Mouse (Mus musculus) limb, embryonic 12.5 days (tissue): ENCODE data around the gene Auh. TPM values are rescaled to one million over a fixed set of nuclear protein-coding genes. Genes with fewer than 3 reads are reported as not detected.

ENCODE experiments used
- ATAC-seq: fragments of 200-750 bp; cut with Nextera tagmentation; 2 replicates; pipeline ENCODE4 v1.8.0; 2017; ENCODE audit warnings: low read depth, moderate TSS enrichment; ENCODE audit not compliant: insufficient number of reproducible peaks, insufficient read depth, low FRiP score, low TSS enrichment
- H3K27ac ChIP-seq: fragments of 300-500 bp; sonication (generic); 2 replicates; pipeline ENCODE4 v1.5.1; 2016; ENCODE audit warnings: mild to moderate bottlenecking, moderate library complexity
- H3K27me3 ChIP-seq: fragments of 300-500 bp; sonication (generic); 2 replicates; pipeline ENCODE4 v1.6.1; 2016; ENCODE audit warnings: mild to moderate bottlenecking, moderate library complexity
- H3K36me3 ChIP-seq: fragments of 300-500 bp; sonication (generic); 2 replicates; pipeline ENCODE4 v1.6.1; 2016; ENCODE audit warnings: mild to moderate bottlenecking, moderate library complexity
- H3K4me1 ChIP-seq: fragments of 300-500 bp; sonication (generic); replicated peaks from 2 replicates; pipeline ENCODE4 v1.6.1; 2016
- H3K4me2 ChIP-seq: fragments of 300-500 bp; sonication (generic); 2 replicates; pipeline ENCODE4 v1.6.1; 2016; ENCODE audit warnings: mild to moderate bottlenecking, moderate library complexity
- H3K4me3 ChIP-seq: fragments of 300-500 bp; sonication (generic); replicated peaks from 2 replicates; pipeline ENCODE4 v1.5.1; 2016; ENCODE audit warnings: mild to moderate bottlenecking
- H3K9ac ChIP-seq: fragments of 300-500 bp; sonication (generic); replicated peaks from 2 replicates; pipeline ENCODE4 v1.6.1; 2016; ENCODE audit warnings: mild to moderate bottlenecking, moderate library complexity
- H3K9me3 ChIP-seq: fragments of 300-500 bp; sonication (generic); 2 replicates; pipeline ENCODE4 v1.6.1; 2016; ENCODE audit warnings: mild to moderate bottlenecking, moderate library complexity
- WGBS: fragments of 180-500 bp; shearing (Covaris S2); methylation state at CpG from one replicate; pipeline ENCODE4 v1.1.7; 2016; 5-methylcytosine and 5-hydroxymethylcytosine counted together
- polyA plus RNA-seq: library from polyadenylated mRNA; unstranded; fragments of >200 nt; fragmentation: Nextera tagmentation; extraction: Ambion mirVana; gene quantifications from 2 replicates; pipeline ENCODE4 v1.2.1, GENCODE M21; 2016

Gene Auh
- polyA plus RNA-seq, 1 experiment from 2014 or later: 41.0 TPM

GRCm38 (mm10) chr13:52819901-52820300 lies 109.6 kb downstream of the Auh start:
- Histone ChIP-seq H3K27me3 (no peaks in the 10 kb centered on the region), H3K4me3 (no peak overlapping the region), H3K36me3 (no peaks in the 10 kb centered on the region), H3K4me2 (no peak overlapping the region), H3K9ac (no peak overlapping the region), H3K9me3 (no peaks in the 10 kb centered on the region), H3K4me1 (peaks cover 61% of the 10 kb centered on the region), H3K27ac (no peak overlapping the region)
- ATAC-seq: no peak
- WGBS: 84% methylated on average over 4 of the region's 4 CpGs

GRCm38 (mm10) chr13:52818760-52819159 lies 110.7 kb downstream of the Auh start:
- WGBS: 17% methylated on average over 3 of the region's 3 CpGs
- Histone ChIP-seq H3K4me2 (0 out of 2 replicates have a peak overlapping the region, but pooled peaks have one; percentile 5), H3K4me3 (no peak overlapping the region), H3K36me3 (no peaks in the 10 kb centered on the region), H3K9ac (0 out of 2 replicates have a peak overlapping the region, but pooled peaks have one; percentile 24), H3K4me1 (peaks cover 56% of the 10 kb centered on the region), H3K9me3 (no peaks in the 10 kb centered on the region), H3K27me3 (no peaks in the 10 kb centered on the region), H3K27ac (peak overlapping the region; percentile 24; the same call in 1 of the 2 replicates)
- ATAC-seq: no peak

DNA sequence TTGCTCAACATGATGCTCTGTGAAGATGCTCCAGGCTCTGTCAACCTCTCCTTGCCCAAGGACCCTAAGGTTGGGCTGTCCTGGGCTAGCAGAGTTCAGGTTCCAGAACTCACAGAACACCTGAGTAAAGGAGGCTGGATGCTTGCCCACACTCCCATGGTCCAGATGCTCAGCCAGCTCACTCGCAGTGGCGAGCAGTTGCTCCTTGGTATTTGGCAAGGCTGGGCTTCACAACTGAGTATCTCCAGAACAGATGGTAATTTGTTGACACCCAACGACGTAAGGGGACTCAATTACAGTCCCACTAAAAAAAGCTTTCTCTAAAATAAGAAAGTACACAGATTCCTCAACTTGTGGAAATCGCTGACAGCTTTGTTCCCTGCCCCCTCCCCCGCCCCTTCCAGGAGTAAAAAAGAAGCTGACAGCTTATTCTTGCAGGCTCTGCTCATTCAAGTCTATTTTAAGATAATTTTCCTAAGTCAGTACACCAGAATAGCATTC lies 111.4 kb downstream of the Auh start:
- no peak overlapping the region for H3K9ac ChIP-seq
- H3K4me2 ChIP-seq: no peak overlapping the region; the same call in 1 of the 2 replicates
- no peak overlapping the region for H3K27ac ChIP-seq
- no peaks in the 10 kb centered on the region for H3K27me3 ChIP-seq
- H3K36me3 ChIP-seq: no peaks in the 10 kb centered on the region
- WGBS: 50% methylated on average over 6 of the region's 6 CpGs
- H3K9me3 ChIP-seq: no peaks in the 10 kb centered on the region
- peaks cover 58% of the 10 kb centered on the region for H3K4me1 ChIP-seq
- H3K4me3 ChIP-seq: no peak overlapping the region
- ATAC-seq: no peak

DNA sequence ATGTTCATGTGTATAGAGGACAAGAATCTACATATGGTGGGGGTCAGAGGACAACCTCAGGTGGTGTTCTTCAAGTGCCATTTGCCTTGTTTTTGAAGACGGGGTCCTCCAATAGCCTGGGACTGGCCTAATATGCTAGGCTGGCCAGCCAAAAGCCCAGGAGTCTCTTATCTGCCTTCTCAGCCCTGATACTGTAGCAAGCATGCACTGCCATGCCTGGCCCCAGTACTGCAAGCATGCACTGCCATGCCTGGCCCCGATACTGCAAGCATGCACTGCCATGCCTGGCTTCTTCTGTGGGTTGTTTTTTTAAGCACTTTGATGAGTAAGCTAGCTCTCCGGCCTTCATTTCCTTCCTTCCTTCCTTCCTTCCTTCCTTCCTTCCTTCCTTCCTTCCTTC lies 115.7 kb downstream of the Auh start:
- Histone ChIP-seq H3K27ac (no peak overlapping the region), H3K36me3 (no peaks in the 10 kb centered on the region), H3K4me2 (no peak overlapping the region), H3K27me3 (no peaks in the 10 kb centered on the region), H3K4me3 (no peak overlapping the region), H3K9me3 (no peaks in the 10 kb centered on the region), H3K4me1 (peaks cover 21% of the 10 kb centered on the region), H3K9ac (no peak overlapping the region)
- 80% methylated on average over 3 of the region's 3 CpGs for WGBS
- no peak for ATAC-seq

GRCm38 (mm10) chr13:52812549-52813515 lies 116.6 kb downstream of the Auh start:
- peaks cover 12% of the 10 kb centered on the region for H3K4me1 ChIP-seq
- ATAC-seq: no peak
- H3K4me2 ChIP-seq: no peak overlapping the region
- no peak overlapping the region for H3K4me3 ChIP-seq
- H3K27ac ChIP-seq: no peak overlapping the region
- H3K27me3 ChIP-seq: no peaks in the 10 kb centered on the region
- no peak overlapping the region for H3K9ac ChIP-seq
- H3K36me3 ChIP-seq: no peaks in the 10 kb centered on the region
- WGBS: 59% methylated on average over 16 of the region's 16 CpGs
- H3K9me3 ChIP-seq: no peaks in the 10 kb centered on the region

- no peak overlapping the region for H3K4me2 ChIP-seq
- peaks cover 20% of the 10 kb centered on the region for H3K4me1 ChIP-seq
- no peak overlapping the region for H3K4me3 ChIP-seq
- no peak for ATAC-seq
- no peaks in the 10 kb centered on the region for H3K9me3 ChIP-seq
- 94% methylated on average over 11 of the region's 11 CpGs for WGBS
- no peaks in the 10 kb centered on the region for H3K36me3 ChIP-seq
- H3K27ac ChIP-seq: no peak overlapping the region
- no peak overlapping the region for H3K9ac ChIP-seq
- H3K27me3 ChIP-seq: no peaks in the 10 kb centered on the region
Measured at GRCm38 (mm10) chr13:52807722-52808121, 121.8 kb downstream of the Auh start.

- Histone ChIP-seq H3K4me1 (peaks cover 20% of the 10 kb centered on the region), H3K27me3 (no peaks in the 10 kb centered on the region), H3K27ac (0 out of 2 replicates have a peak overlapping the region, but pooled peaks have one; percentile 35), H3K36me3 (no peaks in the 10 kb centered on the region), H3K9ac (no peak overlapping the region), H3K9me3 (no peaks in the 10 kb centered on the region), H3K4me2 (no peak overlapping the region), H3K4me3 (no peak overlapping the region)
- 33% methylated on average over 4 of the region's 4 CpGs for WGBS
- no peak for ATAC-seq
Measured at GRCm38 (mm10) chr13:52806029-52806428, 123.5 kb downstream of the Auh start.

DNA sequence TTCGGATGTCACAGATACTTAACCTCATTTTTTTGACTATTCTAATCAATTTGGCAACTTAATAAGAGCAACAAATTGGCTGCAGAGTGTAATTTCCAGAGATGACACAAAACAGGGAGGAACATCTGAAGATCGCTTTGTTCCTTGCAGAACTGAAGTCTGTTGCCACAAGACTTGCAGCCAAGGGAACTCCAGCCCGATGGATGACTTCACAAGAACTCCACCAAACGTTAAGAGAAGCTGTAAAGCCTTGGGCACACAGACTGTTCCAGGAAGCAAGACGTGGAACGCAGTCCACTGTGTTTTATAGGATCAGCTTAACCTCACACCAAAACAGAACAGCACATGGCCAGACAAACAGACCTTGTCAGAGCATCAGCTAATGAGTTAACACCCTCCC lies 123.9 kb downstream of the Auh start:
- no peaks in the 10 kb centered on the region for H3K9me3 ChIP-seq
- 0 out of 2 replicates have a peak overlapping the region, but pooled peaks have one; percentile 35 for H3K27ac ChIP-seq
- H3K4me2 ChIP-seq: no peak overlapping the region
- no peaks in the 10 kb centered on the region for H3K27me3 ChIP-seq
- no peak overlapping the region for H3K4me3 ChIP-seq
- 20% methylated on average over 6 of the region's 6 CpGs for WGBS
- ATAC-seq: no peak
- H3K36me3 ChIP-seq: no peaks in the 10 kb centered on the region
- no peak overlapping the region for H3K9ac ChIP-seq
- H3K4me1 ChIP-seq: peaks cover 20% of the 10 kb centered on the region

DNA sequence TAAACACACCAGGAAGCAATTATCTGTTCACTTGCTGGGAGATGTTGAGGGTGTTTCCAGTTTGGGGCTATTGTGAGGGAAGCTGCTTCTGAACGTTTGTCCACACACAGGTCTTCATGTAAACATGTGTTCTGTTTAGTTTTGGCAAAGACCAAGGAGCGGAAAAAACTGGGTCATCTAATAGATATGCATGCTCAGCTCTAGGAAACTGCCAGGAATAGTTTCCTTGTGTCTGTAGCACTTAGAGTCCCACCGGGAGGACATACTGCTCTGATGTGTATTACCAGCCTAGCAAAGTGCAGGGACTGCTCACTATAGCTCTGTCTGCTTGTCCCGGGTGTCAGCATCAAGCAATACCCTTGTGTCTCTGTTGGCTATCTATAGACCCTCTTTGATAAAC lies 127.0 kb downstream of the Auh start:
- ATAC-seq: no peak
- no peak overlapping the region for H3K4me3 ChIP-seq
- H3K9me3 ChIP-seq: no peaks in the 10 kb centered on the region
- H3K27me3 ChIP-seq: no peaks in the 10 kb centered on the region
- no peaks in the 10 kb centered on the region for H3K36me3 ChIP-seq
- no peak overlapping the region for H3K9ac ChIP-seq
- WGBS: 62% methylated on average over 4 of the region's 4 CpGs
- H3K4me1 ChIP-seq: peaks cover 20% of the 10 kb centered on the region
- no peak overlapping the region for H3K4me2 ChIP-seq
- H3K27ac ChIP-seq: no peak overlapping the region

- Histone ChIP-seq H3K27me3 (no peaks in the 10 kb centered on the region), H3K4me3 (no peak overlapping the region), H3K4me2 (no peak overlapping the region), H3K36me3 (no peaks in the 10 kb centered on the region), H3K27ac (no peak overlapping the region), H3K9me3 (no peaks in the 10 kb centered on the region), H3K9ac (no peak overlapping the region), H3K4me1 (peaks cover 14% of the 10 kb centered on the region)
- 41% methylated on average over 4 of the region's 4 CpGs for WGBS
- no peak for ATAC-seq
Measured at GRCm38 (mm10) chr13:52800687-52801341, 128.7 kb downstream of the Auh start.

DNA sequence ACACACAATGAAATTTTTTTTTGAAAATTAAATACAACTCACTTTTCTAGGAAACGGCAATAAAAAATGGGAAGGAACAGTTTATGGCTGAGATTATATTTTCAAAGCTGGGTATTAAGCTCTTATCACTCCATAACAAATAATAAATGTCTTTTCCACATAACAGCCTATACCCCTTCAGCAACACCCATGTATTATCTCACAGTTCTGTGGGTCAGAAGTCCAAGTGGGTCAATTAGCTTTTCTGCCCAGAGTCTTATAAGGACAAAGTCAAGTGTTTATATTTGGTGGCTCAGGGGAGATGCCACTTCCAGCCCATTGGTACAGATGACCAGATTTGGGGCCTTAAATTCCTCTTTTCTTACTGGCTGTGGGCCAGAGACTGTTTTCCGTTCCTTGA lies 129.4 kb downstream of the Auh start:
- no peak for ATAC-seq
- no peaks in the 10 kb centered on the region for H3K9me3 ChIP-seq
- H3K36me3 ChIP-seq: no peaks in the 10 kb centered on the region
- no peak overlapping the region for H3K27ac ChIP-seq
- peaks cover 7% of the 10 kb centered on the region for H3K4me1 ChIP-seq
- H3K9ac ChIP-seq: no peak overlapping the region
- no peak overlapping the region for H3K4me3 ChIP-seq
- H3K27me3 ChIP-seq: no peaks in the 10 kb centered on the region
- 84% methylated on average over 2 of the region's 2 CpGs for WGBS
- H3K4me2 ChIP-seq: no peak overlapping the region
